Mouse (Mus musculus): ENCODE data around the gene Wfdc15a. TPM values are rescaled to one million over a fixed set of nuclear protein-coding genes. Genes with fewer than 3 reads are reported as not detected.

The Wfdc15a gene
- polyA plus RNA-seq, 1 experiment from 2014 or later = not detected

DNA sequence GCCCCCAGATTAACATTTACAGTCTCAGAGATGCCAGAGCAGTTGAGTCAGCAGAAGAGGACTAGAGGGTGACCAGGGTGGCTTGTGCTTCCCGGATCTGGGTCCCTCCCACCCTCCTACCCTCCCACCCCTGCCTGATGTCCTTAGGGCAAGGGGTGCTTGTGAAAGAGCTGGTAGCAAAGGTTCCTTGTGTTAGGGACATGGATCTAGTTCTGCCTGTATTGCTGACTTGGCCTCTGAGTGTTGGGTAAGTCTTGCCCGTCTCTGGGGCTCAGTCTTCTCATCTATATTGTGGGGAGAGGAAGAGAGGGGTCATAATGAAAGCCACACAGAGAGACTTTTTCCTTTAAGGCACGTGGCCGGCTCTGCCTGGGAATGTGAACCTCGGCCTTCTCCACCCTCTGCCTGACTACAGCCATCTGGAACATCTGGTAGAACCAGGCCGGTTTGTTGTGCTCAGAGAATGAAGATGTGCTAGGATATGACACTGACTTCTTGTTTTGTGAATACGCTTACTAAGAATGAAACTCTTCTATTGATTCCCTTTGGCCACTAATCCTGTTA lies 17.2 kb downstream of the Wfdc15a start, which contains the start of gene Wfdc5:
Wfdc5 (minus strand) TSS at position 51 of the 564 bp plus-strand sequence.
- 65% methylated on average over 7 of the region's 7 CpGs for WGBS

DNA sequence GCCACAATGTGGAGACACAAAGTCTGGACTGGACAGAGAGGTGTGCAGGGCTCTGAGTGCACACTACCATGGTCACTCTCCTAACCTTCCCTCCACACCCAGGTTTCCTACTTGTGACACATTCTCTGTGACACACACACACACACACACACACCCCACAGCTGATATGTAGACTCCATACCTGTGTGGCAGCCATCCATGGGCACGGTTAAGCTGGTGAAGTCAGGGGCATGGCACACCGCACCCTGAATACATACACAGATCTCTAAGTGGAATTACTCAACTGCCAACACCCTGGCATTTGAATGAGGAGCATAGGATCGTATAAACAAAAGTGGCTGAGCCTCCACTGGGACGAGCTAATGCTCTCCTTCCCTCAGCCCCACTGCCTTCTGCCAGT lies 19.2 kb downstream of the Wfdc15a start:
- ATAC-seq (peak; percentile 85), DNase-seq (ENCODE audit: low spot score) (peak; percentile 64)
- Histone ChIP-seq H3K4me1 (ENCODE audit: insufficient read depth, low read depth, low read length) (no peaks in the 10 kb centered on the region), H3K9ac (replicated peaks; ENCODE audit: low read depth) (no peak overlapping the region), H3K9me3 (ENCODE audit: low read length) (no peaks in the 10 kb centered on the region), H3K4me2 (replicated peaks; ENCODE audit: low read depth, low read length) (no peak overlapping the region), H3K27ac (ENCODE audit: low read length) (no peak overlapping the region), H3K36me3 (ENCODE audit: insufficient read depth, low read length) (no peaks in the 10 kb centered on the region), H3K4me3 (ENCODE audit: low read depth, low read length) (no peak overlapping the region), H3K27me3 (replicated peaks; ENCODE audit: insufficient read depth, low read length) (no peaks in the 10 kb centered on the region)
- WGBS = 40% methylated on average over 4 of the region's 4 CpGs
- TF ChIP-seq EP300 (IDR thresholded peaks at IDR 0.05) = no peak
- TF ChIP-seq CTCF (IDR thresholded peaks at IDR 0.05) = no peak

More for the DNA sequence above, 17.2 kb downstream of the Wfdc15a start, which contains the start of gene Wfdc5:
- H3K4me2 ChIP-seq (replicated peaks; ENCODE audit: low read depth, low read length) = no peak within 1 kb of the TSS
- no peak within 1 kb of the TSS for H3K27ac ChIP-seq (ENCODE audit: low read length)
- no peaks in the 10 kb centered on the region for H3K4me1 ChIP-seq (ENCODE audit: insufficient read depth, low read depth, low read length)
- no peak for TF ChIP-seq CTCF (IDR thresholded peaks at IDR 0.05)
- no peak for TF ChIP-seq EP300 (IDR thresholded peaks at IDR 0.05)
- DNase-seq (ENCODE audit: low spot score) (no peak), ATAC-seq (no peak)
- H3K4me3 ChIP-seq (ENCODE audit: low read depth, low read length) = no peak within 1 kb of the TSS
- no peaks in the 10 kb centered on the region for H3K27me3 ChIP-seq (replicated peaks; ENCODE audit: insufficient read depth, low read length)
- no peaks in the 10 kb centered on the region for H3K36me3 ChIP-seq (ENCODE audit: insufficient read depth, low read length)
- no peak within 1 kb of the TSS for H3K9ac ChIP-seq (replicated peaks; ENCODE audit: low read depth)
- no peaks in the 10 kb centered on the region for H3K9me3 ChIP-seq (ENCODE audit: low read length)

DNA sequence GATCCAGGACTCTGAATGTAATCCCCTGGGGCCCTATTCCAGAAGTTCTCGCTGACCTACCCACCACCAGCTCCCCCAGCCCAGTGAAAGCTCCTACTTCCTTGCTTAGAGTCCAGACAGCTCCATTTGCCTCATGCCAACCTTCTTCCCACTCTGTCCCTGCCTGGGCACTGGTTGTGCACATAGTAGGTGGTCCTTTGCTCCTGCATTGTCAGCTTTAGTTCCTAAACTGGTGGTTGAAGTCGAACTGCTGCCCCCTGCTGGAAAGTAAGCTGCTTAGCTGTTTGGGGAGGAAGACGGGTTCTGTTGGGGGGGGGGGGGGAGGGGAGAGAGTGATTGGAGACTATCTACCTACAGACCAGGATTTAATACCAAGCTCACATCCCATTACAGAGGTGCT lies 19.8 kb downstream of the Wfdc15a start:
- ATAC-seq = no peak
- WGBS = 48% methylated on average over 3 of the region's 3 CpGs
- Histone ChIP-seq H3K27ac (ENCODE audit: low read length) (no peak overlapping the region), H3K4me3 (ENCODE audit: low read depth, low read length) (no peak overlapping the region), H3K27me3 (replicated peaks; ENCODE audit: insufficient read depth, low read length) (no peaks in the 10 kb centered on the region), H3K4me2 (replicated peaks; ENCODE audit: low read depth, low read length) (no peak overlapping the region), H3K36me3 (ENCODE audit: insufficient read depth, low read length) (no peaks in the 10 kb centered on the region), H3K9ac (replicated peaks; ENCODE audit: low read depth) (no peak overlapping the region), H3K4me1 (ENCODE audit: insufficient read depth, low read depth, low read length) (no peaks in the 10 kb centered on the region), H3K9me3 (ENCODE audit: low read length) (no peaks in the 10 kb centered on the region)
- TF ChIP-seq EP300 (IDR thresholded peaks at IDR 0.05) (no peak), CTCF (IDR thresholded peaks at IDR 0.05) (peak; percentile 62)
- DNase-seq (ENCODE audit: low spot score) = peak; percentile 36

DNA sequence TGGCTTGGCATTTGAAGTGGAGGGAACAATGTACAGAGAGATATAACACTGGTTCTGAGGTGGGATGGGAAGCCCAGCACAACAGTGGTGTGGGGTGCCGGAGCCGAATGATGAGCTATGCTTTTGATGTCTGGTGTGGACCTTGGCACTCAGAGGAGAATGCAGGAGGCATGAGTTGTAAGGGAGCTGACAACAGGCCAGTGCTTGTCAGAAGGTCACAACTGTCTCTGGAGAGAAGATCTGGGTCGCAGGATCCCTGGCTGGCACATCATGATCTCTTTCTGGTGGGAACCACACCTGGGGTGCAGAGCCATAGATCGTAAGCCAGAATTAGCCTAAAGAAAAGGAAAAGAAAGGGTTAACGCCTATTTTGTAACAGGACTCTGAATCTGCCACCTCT lies 22.1 kb downstream of the Wfdc15a start:
- Histone ChIP-seq H3K36me3 (ENCODE audit: insufficient read depth, low read length) (no peaks in the 10 kb centered on the region), H3K27ac (ENCODE audit: low read length) (no peak overlapping the region), H3K4me2 (replicated peaks; ENCODE audit: low read depth, low read length) (no peak overlapping the region), H3K9ac (replicated peaks; ENCODE audit: low read depth) (no peak overlapping the region), H3K27me3 (replicated peaks; ENCODE audit: insufficient read depth, low read length) (no peaks in the 10 kb centered on the region), H3K9me3 (ENCODE audit: low read length) (no peaks in the 10 kb centered on the region), H3K4me1 (ENCODE audit: insufficient read depth, low read depth, low read length) (no peaks in the 10 kb centered on the region), H3K4me3 (ENCODE audit: low read depth, low read length) (no peak overlapping the region)
- WGBS = 84% methylated on average over 5 of the region's 5 CpGs
- TF ChIP-seq EP300 (IDR thresholded peaks at IDR 0.05) = no peak
- no peak for TF ChIP-seq CTCF (IDR thresholded peaks at IDR 0.05)
- ATAC-seq = no peak
- DNase-seq (ENCODE audit: low spot score) = no peak

DNA sequence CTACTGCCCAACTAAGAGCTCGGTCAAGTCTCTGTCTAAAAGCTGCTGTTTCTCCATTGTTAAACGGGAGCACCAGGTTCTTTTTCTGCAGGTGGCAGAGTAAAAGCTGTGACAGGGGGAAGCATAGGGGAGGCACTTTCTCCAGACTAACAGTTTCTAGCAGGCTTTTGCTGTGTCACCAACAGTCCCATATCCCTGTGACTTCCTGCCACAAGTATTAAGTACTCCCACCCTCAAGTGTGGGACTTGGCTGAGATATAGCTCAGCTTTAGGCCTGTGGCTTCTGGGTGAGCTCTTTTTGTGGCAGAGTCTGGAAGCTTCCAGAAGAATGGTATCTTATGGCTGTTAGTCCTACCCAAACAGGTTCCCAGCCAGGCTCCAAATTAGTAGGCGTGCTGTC lies 24.1 kb downstream of the Wfdc15a start:
- Histone ChIP-seq H3K9ac (replicated peaks; ENCODE audit: low read depth) (no peak overlapping the region), H3K36me3 (ENCODE audit: insufficient read depth, low read length) (no peaks in the 10 kb centered on the region), H3K27me3 (replicated peaks; ENCODE audit: insufficient read depth, low read length) (peaks cover 6% of the 10 kb centered on the region), H3K9me3 (ENCODE audit: low read length) (no peaks in the 10 kb centered on the region), H3K4me2 (replicated peaks; ENCODE audit: low read depth, low read length) (no peak overlapping the region), H3K27ac (ENCODE audit: low read length) (no peak overlapping the region), H3K4me1 (ENCODE audit: insufficient read depth, low read depth, low read length) (0 out of 2 replicates have a peak, but pooled peaks cover 4% of the 10 kb centered on the region), H3K4me3 (ENCODE audit: low read depth, low read length) (no peak overlapping the region)
- no peak for DNase-seq (ENCODE audit: low spot score)
- no peak for TF ChIP-seq EP300 (IDR thresholded peaks at IDR 0.05)
- no peak for TF ChIP-seq CTCF (IDR thresholded peaks at IDR 0.05)
- WGBS = 59% methylated on average over 3 of the region's 3 CpGs
- ATAC-seq = no peak

DNA sequence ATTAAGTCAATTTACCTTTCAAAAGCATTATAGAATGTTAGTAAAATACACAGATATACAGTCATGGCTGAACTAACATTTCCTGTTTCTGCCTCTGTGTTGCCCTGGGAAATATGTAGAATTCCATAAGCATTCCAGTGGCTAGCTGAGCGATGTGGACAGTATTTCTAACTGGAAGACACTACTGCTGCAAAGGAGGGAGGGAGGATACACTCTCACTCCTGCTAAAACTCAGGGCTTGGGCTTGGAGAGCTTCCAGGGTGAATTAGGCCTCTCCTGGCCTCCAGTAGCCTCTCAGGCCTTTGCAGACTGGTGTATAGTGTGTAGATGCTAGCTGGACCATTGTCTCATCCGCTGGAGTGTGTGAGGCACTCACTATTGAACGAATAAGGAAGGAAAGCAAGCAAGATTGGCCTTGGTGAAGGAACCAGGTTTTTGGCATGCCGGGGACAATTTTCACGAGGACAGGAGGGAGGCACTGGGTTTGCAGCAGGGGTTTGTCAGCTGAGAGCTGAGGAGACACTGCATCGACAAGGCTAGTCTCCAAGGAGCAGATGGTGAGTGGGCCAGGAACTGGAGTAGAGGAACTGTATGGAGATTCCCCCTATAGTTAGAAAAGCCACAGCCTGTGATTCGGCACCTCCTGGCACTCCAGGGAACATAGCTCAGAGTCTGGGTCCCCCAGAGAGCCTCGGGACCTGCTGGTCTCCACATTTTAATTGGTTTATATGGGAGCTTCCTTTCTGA lies 25.1 kb downstream of the Wfdc15a start:
- Histone ChIP-seq H3K27ac (ENCODE audit: low read length) (no peak overlapping the region), H3K27me3 (replicated peaks; ENCODE audit: insufficient read depth, low read length) (peaks cover 12% of the 10 kb centered on the region), H3K4me1 (ENCODE audit: insufficient read depth, low read depth, low read length) (0 out of 2 replicates have a peak, but pooled peaks cover 4% of the 10 kb centered on the region), H3K9ac (replicated peaks; ENCODE audit: low read depth) (no peak overlapping the region), H3K9me3 (ENCODE audit: low read length) (no peaks in the 10 kb centered on the region), H3K4me2 (replicated peaks; ENCODE audit: low read depth, low read length) (no peak overlapping the region), H3K36me3 (ENCODE audit: insufficient read depth, low read length) (no peaks in the 10 kb centered on the region), H3K4me3 (ENCODE audit: low read depth, low read length) (no peak overlapping the region)
- 65% methylated on average over 8 of the region's 8 CpGs for WGBS
- DNase-seq (ENCODE audit: low spot score) (no peak), ATAC-seq (no peak)
- TF ChIP-seq EP300 (IDR thresholded peaks at IDR 0.05) = no peak
- TF ChIP-seq CTCF (IDR thresholded peaks at IDR 0.05) = no peak

Measured in lung, postnatal 0 days (tissue).